Mouse (Mus musculus) retina, embryonic 14.5 days (tissue): ENCODE data around the gene Spc24.
"Not testable (repeated sequence)": the region's sequence is repeated elsewhere in the genome, so short reads cannot be mapped to it uniquely, and the experiment has no call there.

Experiments used
- DNase-seq: peaks from one replicate; pipeline ENCODE4 v3.0.0-alpha.2; 2015; ENCODE audit warnings: low spot score

The Spc24 gene

DNA sequence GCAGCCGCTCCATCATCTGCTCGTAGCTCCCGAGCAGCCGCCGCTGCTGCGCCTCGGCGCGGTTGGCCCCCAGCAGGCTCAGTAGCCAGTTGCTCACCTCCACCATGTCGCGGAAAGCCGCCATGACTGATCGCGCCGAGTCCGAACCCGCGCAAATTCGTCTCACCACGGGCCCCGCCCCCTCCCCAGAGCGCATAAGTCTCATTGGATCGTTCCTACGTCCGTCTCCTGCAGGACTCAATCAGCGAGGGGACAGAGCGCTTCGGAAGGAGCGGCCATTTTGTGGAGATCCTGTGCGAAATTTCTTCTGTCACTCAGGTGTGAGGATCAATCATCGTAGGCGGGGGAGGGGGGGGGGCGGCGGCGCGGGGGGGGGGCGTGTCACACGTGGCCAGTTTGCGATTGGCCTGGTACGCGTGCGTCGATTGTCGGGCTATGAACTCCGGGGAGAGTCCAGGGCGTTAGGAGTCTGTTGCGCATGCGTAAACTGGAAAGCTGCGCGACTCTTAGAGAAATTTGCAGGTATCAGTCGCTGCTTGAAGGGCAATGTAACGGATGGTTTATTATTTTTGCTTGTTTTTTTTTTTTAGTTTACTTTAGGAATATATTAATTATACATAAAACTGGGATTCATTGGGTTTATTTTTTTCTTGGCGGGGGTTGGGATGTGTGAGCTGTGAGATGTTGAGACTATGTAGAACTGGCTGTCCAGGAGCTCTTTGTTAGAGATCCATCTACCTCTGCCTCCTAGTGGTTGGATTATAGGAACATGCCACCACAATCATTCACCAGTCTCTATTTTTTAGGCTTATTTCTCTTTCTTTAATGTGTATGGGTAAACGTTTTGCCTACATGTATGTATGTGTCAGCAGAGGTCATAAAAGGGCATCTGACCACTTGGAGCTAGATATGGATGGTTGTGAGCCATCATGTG lies at the start of gene Spc24:
Gene Spc24 (minus strand): TSS at position 149 of the 934 bp plus-strand sequence.
- peak; percentile 98 for DNase-seq

DNA sequence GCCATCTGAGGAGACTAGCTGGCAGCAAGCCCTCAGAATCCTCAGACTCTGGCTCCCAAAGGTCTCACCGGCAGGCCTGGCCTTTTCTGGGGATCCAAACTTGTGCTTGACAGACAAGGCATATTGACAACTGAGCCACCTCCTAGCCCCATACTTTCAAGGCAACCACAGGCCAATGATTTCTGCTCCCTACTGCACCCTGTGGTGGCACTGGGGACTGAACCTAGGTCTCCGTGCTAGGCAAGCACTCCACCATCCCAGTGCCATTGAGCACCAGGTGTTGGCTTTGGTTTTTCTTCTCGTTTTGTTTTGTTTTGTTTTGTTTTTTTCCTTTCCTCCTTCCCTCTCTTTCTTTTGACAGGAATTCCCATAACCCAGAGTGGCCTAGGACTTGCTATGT lies 48.5 kb upstream of the Spc24 start:
- DNase-seq, result peak; percentile 23

DNA sequence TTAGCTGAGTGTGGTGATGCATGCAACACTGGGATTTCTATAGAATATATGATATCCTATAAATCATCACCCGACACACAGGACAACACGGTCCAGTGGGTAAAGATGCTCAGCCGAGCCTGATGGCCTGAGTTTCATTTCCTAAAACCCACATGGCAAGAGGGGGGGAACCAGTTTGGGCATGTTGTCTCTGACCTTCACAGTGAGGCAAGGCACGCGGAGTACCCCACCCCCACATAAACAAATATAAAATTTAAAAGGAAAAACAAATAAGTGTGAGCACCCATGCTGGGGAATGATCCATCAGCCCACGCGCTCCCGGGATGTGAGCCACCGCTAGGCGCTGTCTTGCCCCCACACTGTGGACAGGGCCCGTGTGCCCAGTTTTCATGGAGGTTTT lies 46.9 kb upstream of the Spc24 start:
- no peak for DNase-seq

DNA sequence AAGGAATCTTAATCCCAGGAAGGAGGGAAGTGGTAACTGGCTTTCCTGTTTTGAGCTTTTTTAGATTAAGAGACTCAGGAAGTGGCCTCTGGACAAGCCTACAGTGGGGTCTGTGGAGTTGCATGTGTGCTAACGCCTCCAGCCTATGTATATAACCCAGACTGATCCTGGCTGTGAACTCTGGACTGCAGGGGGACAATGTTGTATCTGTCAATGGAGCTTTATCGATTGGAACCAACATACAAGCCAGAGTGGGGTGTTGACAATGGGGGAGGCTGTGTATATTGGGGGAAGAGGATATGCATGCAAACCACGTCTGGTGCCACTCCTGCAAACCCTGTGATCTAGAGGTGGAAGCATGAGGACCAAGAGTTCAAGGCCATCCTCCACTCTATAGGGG lies 46.3 kb upstream of the Spc24 start:
- no peak for DNase-seq

DNA sequence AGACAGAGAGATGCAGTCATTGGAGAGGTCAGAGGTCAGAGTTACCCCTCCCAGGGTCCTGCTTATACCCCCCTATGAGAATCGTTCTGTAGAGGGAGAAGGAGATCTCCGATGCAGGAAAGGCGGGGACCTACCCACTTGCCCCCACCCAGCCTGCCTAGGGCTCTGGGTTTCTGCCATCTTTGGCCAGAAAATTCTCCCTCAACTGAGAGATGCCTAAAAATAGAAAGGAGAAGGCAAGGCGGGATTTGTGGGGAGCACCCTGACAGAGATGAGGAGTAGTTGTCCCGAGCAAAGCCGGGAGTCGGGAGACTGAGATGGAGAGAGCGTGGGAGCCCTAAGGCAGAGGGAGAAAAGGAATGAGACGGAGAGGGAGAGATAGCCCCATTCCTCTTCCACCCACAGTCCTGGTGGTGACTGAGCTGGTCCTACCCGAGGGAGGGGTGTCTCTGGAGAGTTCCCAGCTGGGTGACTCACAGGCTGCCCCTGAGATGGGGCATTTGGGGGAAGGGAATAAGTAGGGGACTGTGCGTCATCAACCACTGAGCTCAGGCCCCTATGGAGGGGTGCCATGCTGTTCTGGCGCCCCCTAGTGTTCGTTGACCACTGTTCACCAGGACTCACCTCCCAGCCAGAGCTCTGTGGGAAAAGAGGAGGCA lies 44.0 kb upstream of the Spc24 start:
- DNase-seq, result peak; percentile 94

DNA sequence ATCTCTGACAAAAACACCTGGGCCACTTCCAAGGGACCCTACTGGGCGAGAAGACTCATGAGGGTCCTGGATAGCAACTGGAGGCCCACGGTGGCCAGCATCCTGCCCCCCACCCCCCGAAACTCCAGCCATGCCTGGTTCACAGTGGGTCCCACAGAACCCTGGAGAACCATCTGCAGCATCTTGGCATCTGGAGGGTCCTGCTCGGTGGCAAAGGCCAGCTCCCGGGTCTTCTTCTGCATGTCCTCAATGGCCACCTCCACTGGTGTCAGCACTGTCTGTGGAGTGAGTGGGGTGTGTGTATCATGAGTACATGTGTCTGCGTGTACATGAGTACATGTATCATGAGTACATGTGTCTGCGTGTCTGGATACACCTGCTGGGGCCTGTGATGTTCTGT lies 41.5 kb upstream of the Spc24 start:
- no peak for DNase-seq

DNA sequence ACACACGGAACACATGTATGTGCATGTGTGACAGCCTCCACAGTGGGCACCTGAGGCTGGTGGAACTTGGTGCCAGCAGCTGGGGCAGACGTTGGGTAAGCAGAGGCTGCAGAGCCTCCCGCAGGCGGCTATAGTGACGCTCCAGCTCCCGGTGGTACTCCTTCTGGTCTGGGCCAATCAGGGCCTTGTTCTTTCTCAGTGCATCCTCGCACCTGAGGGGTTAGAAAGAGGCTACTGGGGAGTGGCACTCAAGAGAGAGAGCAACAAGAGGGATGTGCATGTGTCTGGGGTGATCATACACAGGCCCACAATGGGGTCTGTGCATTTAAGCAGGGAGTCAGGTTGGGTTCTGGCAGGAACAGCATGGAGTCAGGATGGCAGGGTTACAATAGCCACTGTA lies 41.0 kb upstream of the Spc24 start:
- no peak for DNase-seq

DNA sequence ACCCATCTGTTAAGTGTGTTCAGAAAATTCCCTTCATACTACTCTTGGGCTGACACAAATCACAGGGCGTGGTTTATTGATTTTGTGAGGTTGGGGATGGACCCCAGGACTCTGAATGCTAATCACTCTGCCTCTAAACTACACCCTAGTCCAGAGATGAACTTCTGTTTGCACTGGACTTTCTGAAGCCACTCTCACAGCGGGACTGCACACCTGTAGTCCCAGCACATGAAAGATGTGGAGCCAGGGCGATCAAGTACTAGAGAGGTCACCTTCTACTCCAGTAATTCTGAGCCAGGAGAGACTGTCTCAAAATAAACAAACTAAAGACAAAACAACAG lies 38.9 kb upstream of the Spc24 start:
- no peak for DNase-seq

DNA sequence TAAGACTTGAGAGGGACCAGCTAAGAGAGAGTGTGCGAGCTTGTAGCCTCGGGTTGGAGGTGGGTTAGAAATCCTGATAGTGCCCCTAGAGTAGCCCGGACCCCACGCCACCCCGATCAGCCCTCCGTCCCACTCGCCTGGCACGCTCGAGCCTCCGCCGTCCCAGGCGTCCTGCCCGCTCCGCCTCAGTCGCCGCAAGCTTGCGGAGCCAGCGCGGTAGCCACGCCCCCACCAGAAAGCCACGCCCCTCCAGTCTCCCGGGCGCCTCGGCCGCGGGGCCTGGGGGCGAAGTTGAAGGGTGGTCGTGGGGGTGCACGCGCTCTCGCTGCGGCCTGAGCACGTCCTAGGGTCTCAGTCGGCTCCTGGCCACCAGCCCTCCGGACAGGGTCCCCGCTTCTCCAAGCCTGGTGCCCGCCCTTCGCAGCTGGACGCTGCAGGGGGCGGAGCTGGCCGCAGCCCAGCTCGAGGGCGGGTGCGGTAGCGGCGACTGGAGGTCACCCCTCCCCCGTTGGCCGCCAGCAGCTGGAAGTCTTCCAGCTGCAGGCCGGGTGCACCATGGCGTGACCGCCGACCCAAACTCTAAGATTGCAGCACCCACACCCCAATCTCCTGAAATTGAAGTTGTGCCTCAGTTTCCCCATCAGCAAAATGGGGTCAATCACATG lies 38.4 kb upstream of the Spc24 start, which contains the start of gene Kank2:
Gene Kank2 (minus strand): TSS at position 400 of the 665 bp plus-strand sequence.
- peak; percentile 84 for DNase-seq

DNA sequence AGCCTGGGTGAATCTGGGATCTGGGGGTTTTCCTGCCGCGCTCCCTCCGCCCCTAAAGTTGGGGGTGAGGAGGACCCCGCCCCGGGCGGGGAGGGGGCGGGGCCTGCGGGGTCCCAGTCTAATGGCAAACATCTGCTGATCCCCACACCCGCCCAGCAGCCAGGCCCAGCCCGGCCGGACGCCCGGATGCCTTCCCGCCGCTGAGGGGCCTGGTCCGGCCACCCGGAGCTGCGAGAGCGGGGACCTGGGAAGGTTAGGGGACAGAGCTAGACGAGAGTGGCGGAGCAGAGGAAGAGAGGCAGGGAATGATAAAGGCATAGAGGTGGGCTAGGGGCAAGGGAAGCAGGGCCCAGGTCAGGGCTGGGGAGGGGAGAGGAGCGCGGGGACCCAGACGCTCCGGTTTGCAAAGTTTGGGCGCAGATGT lies 37.8 kb upstream of the Spc24 start:
- DNase-seq, result peak; percentile 64

DNA sequence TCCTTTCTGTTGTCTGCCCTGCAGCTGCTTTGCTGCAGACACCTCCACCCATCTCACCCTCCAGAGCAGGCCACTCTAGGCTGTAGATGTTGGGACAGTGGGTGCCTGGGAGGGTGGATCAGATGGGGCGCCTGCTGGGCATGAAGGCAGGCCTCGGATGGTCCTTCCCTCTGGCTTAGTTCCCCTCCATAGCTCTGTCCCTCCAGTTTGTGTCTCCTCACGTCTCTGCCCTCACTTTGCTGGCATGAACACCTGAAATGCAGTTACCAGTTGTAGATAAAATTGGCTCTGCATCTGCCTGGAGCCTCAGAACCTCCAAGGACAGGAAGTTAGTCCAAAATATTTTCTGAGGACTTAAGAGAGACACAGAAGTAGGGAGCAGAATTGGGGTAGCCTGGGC lies 36.8 kb upstream of the Spc24 start:
- no peak for DNase-seq

DNA sequence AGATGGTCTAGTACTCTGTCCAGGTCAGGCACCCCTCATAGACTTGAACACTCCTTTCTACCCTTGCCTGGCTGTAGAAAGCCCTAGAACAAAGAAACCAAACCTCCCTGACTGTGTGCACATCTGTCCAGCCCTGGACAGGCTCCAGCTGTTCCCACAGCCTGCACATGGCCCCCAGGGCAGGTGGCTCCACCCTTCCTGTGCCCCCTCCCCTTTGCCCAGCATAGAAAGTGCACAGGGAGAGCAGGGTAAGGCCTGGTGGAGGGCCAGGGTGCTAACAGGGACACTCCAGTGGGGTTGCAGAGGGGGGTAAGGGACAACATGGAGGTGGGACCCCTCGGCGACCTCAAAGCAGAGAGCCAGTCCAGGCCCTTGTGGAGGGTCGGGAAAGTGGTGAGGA lies 36.2 kb upstream of the Spc24 start:
- DNase-seq, result no peak

DNA sequence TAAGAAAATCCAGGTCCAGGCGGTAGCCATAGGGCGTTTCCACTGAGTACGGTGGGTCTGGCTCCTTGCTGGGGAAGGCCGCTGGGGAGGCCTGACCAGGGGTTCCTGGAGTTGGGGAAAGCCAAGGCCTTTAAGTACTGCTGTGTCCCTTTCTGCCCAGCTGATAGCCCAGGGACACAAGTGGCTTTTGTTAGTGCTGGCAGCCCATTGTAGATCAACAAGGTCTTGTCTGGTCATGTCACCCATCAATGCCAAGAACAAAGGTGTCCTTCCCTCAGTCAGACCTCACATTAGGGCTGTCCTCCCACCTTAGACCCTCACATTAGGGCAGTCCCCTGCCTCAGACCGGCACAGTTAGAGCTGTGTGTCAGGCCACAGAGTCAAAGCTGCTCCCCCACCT lies 35.5 kb upstream of the Spc24 start:
- DNase-seq, result no peak

DNA sequence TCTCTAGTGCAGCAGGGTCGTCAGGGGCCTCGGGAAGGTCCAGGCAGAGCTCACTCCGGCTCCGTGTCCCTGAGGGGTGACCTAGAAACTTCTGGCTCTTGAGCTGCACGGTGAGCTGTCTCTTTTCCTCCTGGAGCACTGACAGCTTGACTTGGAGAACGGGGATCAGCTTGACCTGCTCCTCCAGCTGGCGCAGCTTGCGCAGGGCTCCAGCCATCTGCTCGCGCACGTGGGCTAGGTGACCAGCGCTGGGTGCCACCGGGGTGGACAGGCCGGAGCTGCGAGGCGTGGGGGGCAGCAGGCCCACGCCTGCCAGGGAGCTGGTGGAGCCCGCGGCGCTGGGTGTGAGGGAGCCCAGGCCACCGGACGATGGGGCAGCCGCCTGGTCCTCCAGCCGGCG lies 34.8 kb upstream of the Spc24 start:
- DNase-seq, result no peak

DNA sequence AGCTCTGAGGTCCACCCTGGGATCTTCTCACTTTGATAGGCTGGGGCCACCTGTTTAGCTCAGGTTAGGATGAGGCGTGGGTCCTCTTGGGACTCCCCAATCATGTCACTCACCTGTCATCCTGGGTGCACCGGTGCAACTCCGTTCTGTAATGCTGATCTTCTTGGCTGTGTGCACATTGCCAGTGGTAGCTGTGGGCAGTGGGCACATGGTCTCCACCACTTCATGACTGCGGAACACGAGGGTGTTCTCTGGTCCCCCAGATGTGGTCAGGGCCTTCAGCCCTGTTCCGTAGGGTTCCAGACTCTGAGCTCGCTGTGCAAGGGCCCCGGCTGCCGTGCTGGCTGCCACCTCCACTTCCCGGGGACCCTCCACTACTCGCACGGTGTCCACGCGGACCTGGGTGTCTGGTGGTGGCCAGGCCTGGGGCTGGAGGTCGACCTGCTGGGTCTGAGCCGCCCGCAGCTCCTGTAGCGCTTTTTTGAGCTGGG lies 34.3 kb upstream of the Spc24 start:
- no peak for DNase-seq

DNA sequence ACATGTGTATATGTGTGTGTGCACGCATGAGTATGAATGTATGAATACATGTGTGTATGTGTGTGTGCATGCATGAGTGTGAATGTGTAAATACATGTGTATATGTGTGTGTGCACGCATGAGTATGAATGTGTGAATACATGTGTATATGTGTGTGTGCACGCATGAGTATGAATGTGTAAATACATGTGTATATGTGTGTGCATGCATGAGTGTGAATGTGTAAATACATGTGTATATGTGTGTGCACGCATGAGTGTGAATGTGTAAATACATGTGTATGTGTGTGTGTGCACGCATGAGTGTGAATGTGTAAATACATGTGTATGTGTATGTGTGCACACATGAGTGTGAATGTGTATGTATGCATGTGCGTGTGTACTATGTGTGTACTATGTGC lies 33.4 kb upstream of the Spc24 start:
- DNase-seq, result not testable (repeated sequence)

DNA sequence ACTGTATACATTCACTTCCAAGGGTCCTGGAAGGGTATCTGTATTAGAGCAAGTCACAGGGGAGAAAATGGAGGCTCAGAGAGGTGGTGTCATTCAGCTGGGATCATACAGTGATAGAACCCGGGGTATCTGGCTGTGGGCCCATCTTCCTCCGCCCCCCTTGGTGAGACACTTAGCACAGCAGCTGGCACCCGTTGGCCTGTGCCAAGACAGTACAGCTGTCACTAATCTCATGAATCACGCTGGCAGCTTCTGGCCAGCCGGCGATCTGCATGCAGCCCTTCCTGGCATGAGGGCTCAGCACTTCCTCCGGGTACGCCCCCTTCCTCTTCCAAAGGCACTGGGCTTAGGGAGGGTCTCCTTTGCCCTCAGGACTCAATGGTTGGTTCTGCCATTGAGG lies 32.5 kb upstream of the Spc24 start:
- no peak for DNase-seq

DNA sequence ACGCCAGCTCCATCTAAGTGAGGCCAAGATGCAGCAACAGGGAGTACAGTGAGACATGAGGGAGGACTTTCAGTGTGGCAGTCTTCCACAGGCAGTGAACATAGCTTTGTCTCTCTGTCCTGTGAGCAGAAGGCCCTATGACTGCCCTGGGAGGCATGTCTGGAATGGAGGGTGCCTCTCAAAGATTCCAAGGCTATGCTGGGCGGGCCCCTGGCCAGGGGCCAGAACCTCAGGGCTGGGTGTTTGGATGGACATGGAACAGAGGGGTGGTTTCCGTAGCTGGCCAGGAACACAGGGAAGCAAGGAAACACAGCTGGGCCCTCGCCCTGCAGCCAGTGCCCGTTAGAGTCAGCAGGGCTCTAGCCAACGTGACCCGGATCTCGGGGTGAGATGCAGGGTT lies 31.8 kb upstream of the Spc24 start:
- no peak for DNase-seq

DNA sequence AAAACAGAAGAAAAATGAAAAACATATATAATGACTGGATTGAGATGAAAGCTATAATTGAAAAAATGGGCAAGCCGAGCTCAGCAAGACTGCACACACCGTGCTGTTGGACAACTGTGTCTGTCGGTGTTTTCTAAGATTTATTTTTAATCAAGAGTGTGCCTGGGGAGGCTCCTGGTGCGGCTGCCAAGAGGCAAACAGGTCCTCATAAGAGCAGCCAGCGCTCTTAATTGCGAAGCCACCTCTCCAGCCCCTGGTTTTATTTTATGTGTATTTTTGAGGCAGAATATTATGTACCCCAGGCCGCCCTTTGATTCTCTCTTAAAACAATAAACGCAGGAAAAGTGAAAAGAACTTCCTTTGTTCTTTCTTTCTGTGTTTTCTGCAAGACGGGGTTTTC lies 28.1 kb upstream of the Spc24 start:
- no peak for DNase-seq

DNA sequence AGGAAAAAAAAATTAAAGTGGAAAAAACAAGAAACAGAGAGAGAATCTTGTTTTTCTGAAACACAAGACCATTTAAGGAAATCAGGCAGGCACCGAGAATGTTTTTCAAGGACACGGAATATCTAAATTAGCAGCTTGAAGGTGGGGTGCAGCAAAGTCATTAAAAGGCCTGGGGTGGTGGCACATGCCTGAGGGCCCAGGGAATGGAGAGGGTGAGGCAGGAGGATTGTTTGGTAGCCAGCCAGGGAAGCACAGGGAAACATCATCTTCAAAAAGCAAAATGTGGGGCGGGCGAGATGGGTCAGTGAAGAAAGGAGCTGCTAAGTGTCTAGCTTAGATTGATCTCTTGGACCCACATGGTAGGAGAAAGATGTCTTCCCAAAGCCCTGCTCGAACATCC lies 27.6 kb upstream of the Spc24 start:
- no peak for DNase-seq

DNA sequence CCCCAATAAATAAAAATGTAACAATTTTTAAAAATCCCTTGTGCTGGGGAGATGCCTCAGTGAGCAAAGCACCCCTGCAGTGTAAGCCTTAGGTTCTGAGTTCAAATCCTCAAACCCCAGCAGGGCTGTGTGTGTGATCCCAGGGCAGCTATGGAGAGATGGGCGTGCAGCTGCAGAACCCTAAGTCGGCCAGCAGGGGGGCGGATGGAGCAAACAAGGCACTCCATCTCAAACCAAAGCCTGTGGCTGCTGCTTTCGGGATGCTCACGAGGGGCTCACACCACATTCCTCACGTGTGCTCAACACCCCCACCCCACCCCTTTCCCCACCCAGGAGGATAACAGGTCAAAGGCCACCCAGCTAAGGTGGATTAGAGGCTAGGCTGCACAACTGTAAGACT lies 26.8 kb upstream of the Spc24 start:
- DNase-seq, result peak; percentile 78

DNA sequence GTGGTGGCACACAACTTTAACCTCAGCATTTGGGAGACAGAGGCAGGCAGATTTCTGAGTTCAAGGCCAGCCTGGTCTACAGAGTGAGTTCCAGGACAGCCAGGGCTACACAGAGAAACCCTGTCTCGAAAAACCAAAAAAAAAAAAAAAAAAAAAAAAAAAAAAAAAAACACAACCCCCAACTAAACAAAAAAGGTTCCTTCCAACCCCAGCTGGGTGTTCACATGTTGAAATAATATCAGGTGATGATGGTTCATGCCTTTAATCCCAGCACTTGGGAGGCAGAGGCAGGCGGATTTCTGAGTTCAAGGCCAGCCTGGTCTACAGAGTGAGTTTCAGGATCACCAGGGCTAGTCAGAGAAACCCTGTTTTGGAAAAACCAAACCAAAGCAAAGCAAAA lies 26.2 kb upstream of the Spc24 start:
- DNase-seq, result not testable (repeated sequence)
